Mouse (Mus musculus): ENCODE measurements around the gene Cops8. TPM values are rescaled to one million over a fixed set of nuclear protein-coding genes. Genes with fewer than 3 reads are reported as not detected.

Cops8 gene
- polyA plus RNA-seq, 1 experiment from 2014 or later: 105 TPM

GRCm38 (mm10) chr1:90573831-90574230 lies 28.9 kb upstream of the Cops8 start:
- Histone ChIP-seq H3K27me3 (ENCODE audit: insufficient read depth, low read length) (no peaks in the 10 kb centered on the region), H3K36me3 (ENCODE audit: insufficient read depth, low read length) (no peaks in the 10 kb centered on the region), H3K4me2 (ENCODE audit: low read length) (no peak overlapping the region), H3K9ac (ENCODE audit: low read depth, low read length) (no peak overlapping the region), H3K4me3 (replicated peaks; ENCODE audit: low read depth, low read length) (no peak overlapping the region), H3K27ac (no peak overlapping the region), H3K9me3 (replicated peaks; ENCODE audit: low read length) (no peaks in the 10 kb centered on the region), H3K4me1 (replicated peaks; ENCODE audit: insufficient read depth, low read length) (no peaks in the 10 kb centered on the region)
- no peak for ATAC-seq (replicated peaks; ENCODE audit: low FRiP score, low read depth)
- DNase-seq (ENCODE audit: low spot score): no peak
- 83% methylated on average over 6 of the region's 6 CpGs for WGBS
- no peak for TF ChIP-seq CTCF (IDR thresholded peaks at IDR 0.05; ENCODE audit: low read depth)

GRCm38 (mm10) chr1:90574845-90575244 lies 27.9 kb upstream of the Cops8 start:
- no peak for ATAC-seq (replicated peaks; ENCODE audit: low FRiP score, low read depth)
- 79% methylated on average over 3 of the region's 3 CpGs for WGBS
- H3K9ac ChIP-seq (ENCODE audit: low read depth, low read length): no peak overlapping the region
- H3K4me3 ChIP-seq (replicated peaks; ENCODE audit: low read depth, low read length): no peak overlapping the region
- no peaks in the 10 kb centered on the region for H3K9me3 ChIP-seq (replicated peaks; ENCODE audit: low read length)
- H3K27ac ChIP-seq: no peak overlapping the region
- H3K27me3 ChIP-seq (ENCODE audit: insufficient read depth, low read length): no peaks in the 10 kb centered on the region
- no peaks in the 10 kb centered on the region for H3K4me1 ChIP-seq (replicated peaks; ENCODE audit: insufficient read depth, low read length)
- DNase-seq (ENCODE audit: low spot score): no peak
- H3K36me3 ChIP-seq (ENCODE audit: insufficient read depth, low read length): no peaks in the 10 kb centered on the region
- TF ChIP-seq CTCF (IDR thresholded peaks at IDR 0.05; ENCODE audit: low read depth): no peak
- no peak overlapping the region for H3K4me2 ChIP-seq (ENCODE audit: low read length)

GRCm38 (mm10) chr1:90577417-90577816 lies 25.4 kb upstream of the Cops8 start:
- Histone ChIP-seq H3K9me3 (replicated peaks; ENCODE audit: low read length) (no peaks in the 10 kb centered on the region), H3K4me1 (replicated peaks; ENCODE audit: insufficient read depth, low read length) (no peaks in the 10 kb centered on the region), H3K27ac (no peak overlapping the region), H3K36me3 (ENCODE audit: insufficient read depth, low read length) (no peaks in the 10 kb centered on the region), H3K9ac (ENCODE audit: low read depth, low read length) (no peak overlapping the region), H3K27me3 (ENCODE audit: insufficient read depth, low read length) (no peaks in the 10 kb centered on the region), H3K4me2 (ENCODE audit: low read length) (no peak overlapping the region), H3K4me3 (replicated peaks; ENCODE audit: low read depth, low read length) (no peak overlapping the region)
- 74% methylated on average over 5 of the region's 5 CpGs for WGBS
- no peak for DNase-seq (ENCODE audit: low spot score)
- ATAC-seq (replicated peaks; ENCODE audit: low FRiP score, low read depth): no peak
- TF ChIP-seq CTCF (IDR thresholded peaks at IDR 0.05; ENCODE audit: low read depth): peak; percentile 31; the same call in 1 of the 2 replicates

- no peak for DNase-seq (ENCODE audit: low spot score)
- H3K9me3 ChIP-seq (replicated peaks; ENCODE audit: low read length): no peaks in the 10 kb centered on the region
- H3K27ac ChIP-seq: no peak overlapping the region
- WGBS: 81% methylated on average over 7 of the region's 7 CpGs
- H3K9ac ChIP-seq (ENCODE audit: low read depth, low read length): no peak overlapping the region
- no peak for ATAC-seq (replicated peaks; ENCODE audit: low FRiP score, low read depth)
- H3K36me3 ChIP-seq (ENCODE audit: insufficient read depth, low read length): no peaks in the 10 kb centered on the region
- no peak for TF ChIP-seq CTCF (IDR thresholded peaks at IDR 0.05; ENCODE audit: low read depth)
- no peak overlapping the region for H3K4me2 ChIP-seq (ENCODE audit: low read length)
- no peaks in the 10 kb centered on the region for H3K27me3 ChIP-seq (ENCODE audit: insufficient read depth, low read length)
- no peaks in the 10 kb centered on the region for H3K4me1 ChIP-seq (replicated peaks; ENCODE audit: insufficient read depth, low read length)
- no peak overlapping the region for H3K4me3 ChIP-seq (replicated peaks; ENCODE audit: low read depth, low read length)
Measured at GRCm38 (mm10) chr1:90582635-90583034, 20.1 kb upstream of the Cops8 start.

DNA sequence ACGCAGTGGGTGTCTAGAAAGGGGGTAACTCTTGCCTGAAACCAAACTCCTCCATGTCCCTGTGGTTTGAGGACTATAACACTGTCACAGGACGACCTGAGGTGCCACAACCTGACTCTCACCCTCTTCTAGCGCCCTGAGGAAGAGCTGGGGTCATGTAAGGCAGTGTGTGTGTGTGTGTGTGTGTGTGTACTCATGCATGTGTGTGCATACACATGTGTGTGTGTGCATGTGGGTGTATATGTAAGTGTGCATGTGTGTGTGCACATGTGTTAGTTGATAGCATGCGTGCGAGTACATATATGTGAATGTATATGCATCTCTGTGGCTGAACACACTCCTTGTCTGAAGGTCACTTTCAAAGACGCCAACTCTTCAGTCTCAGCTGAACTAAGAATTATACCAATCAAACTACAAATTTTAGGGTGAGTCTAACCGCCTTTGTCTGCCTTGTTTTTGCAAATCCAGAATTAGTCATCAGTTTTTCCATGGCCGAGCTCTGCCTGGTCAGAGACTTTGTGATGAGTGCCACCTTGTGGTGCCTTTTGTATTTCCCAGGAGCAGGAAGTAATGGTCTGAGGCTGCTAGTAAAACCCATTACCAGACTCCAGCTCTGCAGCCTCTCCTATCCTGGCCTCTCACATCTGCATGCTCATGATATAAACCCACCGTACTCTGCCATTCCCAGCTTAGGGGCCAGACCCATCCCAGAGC lies 14.6 kb upstream of the Cops8 start:
- Histone ChIP-seq H3K4me3 (replicated peaks; ENCODE audit: low read depth, low read length) (no peak overlapping the region), H3K4me1 (replicated peaks; ENCODE audit: insufficient read depth, low read length) (no peaks in the 10 kb centered on the region), H3K36me3 (ENCODE audit: insufficient read depth, low read length) (no peaks in the 10 kb centered on the region), H3K9ac (ENCODE audit: low read depth, low read length) (no peak overlapping the region), H3K27ac (no peak overlapping the region), H3K9me3 (replicated peaks; ENCODE audit: low read length) (no peaks in the 10 kb centered on the region), H3K27me3 (ENCODE audit: insufficient read depth, low read length) (no peaks in the 10 kb centered on the region), H3K4me2 (ENCODE audit: low read length) (no peak overlapping the region)
- ATAC-seq (replicated peaks; ENCODE audit: low FRiP score, low read depth) (peak; percentile 30; the same call in 1 of the 2 replicates), DNase-seq (ENCODE audit: low spot score) (peak; percentile 94)
- peak; percentile 92 for TF ChIP-seq CTCF (IDR thresholded peaks at IDR 0.05; ENCODE audit: low read depth)
- WGBS: 59% methylated on average over 9 of the region's 9 CpGs

GRCm38 (mm10) chr1:90590797-90591196 lies 12.0 kb upstream of the Cops8 start:
- TF ChIP-seq CTCF (IDR thresholded peaks at IDR 0.05; ENCODE audit: low read depth): peak; percentile 78
- DNase-seq (ENCODE audit: low spot score) (peak; percentile 83), ATAC-seq (replicated peaks; ENCODE audit: low FRiP score, low read depth) (no peak; the same call in 1 of the 2 replicates)
- no peaks in the 10 kb centered on the region for H3K36me3 ChIP-seq (ENCODE audit: insufficient read depth, low read length)
- no peak overlapping the region for H3K9ac ChIP-seq (ENCODE audit: low read depth, low read length)
- no peaks in the 10 kb centered on the region for H3K9me3 ChIP-seq (replicated peaks; ENCODE audit: low read length)
- no peak overlapping the region for H3K4me2 ChIP-seq (ENCODE audit: low read length)
- H3K4me3 ChIP-seq (replicated peaks; ENCODE audit: low read depth, low read length): no peak overlapping the region
- no peaks in the 10 kb centered on the region for H3K27me3 ChIP-seq (ENCODE audit: insufficient read depth, low read length)
- no peaks in the 10 kb centered on the region for H3K4me1 ChIP-seq (replicated peaks; ENCODE audit: insufficient read depth, low read length)
- WGBS: 16% methylated on average over 2 of the region's 2 CpGs
- no peak overlapping the region for H3K27ac ChIP-seq

Data from kidney, postnatal 0 days (tissue).